Mouse (Mus musculus): ENCODE results near the gene Cxcl13.
"Not testable (repeated sequence)": the region's sequence is repeated elsewhere in the genome, so short reads cannot be mapped to it uniquely, and the experiment has no call there.

Gene Cxcl13

DNA sequence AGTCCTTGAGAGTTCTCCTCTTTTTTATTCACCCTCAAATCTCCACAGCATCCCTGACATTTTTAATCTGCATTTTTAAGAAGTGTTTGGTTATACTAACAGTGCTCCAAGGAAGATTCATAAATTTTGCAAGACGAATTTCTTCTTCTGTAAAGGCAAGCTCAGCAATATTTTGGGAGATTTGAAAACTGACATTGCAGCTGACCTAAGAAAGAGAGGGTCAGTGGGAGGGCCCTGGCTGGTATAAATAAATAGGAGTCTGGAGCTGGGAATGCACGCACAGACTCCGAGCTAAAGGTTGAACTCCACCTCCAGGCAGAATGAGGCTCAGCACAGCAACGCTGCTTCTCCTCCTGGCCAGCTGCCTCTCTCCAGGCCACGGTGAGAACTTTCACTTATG is at the start of gene Cxcl13:
Gene Cxcl13, plus strand, starts transcription at position 301 of the 400 bp plus-strand sequence.
- no peak for DNase-seq (ENCODE audit: low read depth in 1 of 2, low spot score in 2 of 2)

DNA sequence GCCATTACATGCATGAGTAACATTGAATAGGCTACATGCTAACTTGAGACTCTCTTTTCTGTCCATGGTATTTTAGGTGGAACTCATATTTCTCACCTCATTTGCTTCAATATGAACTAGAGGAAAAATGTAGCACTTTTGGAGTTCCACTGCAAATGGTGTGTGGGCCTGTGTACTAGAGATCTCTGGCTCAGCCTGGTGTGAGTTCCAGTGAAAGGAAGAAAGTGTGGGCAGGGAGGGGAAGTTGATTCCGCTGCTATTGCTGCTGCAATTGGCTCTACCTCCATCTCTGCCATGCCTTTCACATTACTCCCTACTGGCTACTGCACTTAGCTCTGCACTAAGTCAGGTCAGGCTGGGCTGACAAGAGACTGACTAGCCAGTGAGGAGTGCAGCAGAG is 45.7 kb upstream of the Cxcl13 start:
- DNase-seq (ENCODE audit: low read depth in 1 of 2, low spot score in 2 of 2): no peak

DNA sequence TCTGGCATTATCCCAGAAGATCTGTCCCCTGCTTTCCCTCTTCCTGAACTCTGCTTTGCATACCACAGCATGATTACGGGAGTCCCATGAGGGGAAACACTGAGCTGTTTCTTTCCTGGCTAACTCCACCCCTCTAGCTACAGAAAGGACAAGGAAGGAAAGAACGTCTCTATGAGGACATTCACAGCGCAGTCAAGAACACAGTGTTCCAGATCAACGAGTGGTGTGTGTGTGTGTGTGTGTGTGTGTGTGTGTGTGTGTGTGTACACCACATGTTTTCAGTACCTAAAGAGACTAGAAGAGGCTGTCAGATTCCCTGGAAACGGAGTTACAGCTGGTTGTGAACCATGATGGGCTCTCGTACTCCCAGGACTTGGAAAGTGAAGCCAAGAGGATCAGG is 38.3 kb upstream of the Cxcl13 start:
- no peak for DNase-seq (ENCODE audit: low read depth in 1 of 2, low spot score in 2 of 2)

DNA sequence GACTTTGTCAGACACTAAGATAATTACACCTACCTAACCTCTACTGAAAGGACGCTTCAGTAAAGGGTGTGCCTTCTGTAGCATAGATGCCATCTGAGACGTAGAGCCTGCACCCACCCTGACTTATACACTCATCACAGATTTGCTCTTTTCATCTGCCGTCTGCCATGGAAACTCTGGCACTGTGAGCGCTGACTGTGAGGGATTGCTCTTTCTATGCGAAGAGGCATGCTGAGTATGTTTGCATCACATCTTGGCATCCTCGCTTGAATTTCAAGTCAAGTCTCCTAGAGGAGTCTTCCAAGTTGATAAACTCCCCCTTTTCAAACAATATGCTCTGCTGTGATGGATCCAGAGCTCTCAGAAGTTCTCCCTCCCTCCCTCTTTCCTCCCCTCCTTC is 32.7 kb upstream of the Cxcl13 start:
- DNase-seq (ENCODE audit: low read depth in 1 of 2, low spot score in 2 of 2): no peak

DNA sequence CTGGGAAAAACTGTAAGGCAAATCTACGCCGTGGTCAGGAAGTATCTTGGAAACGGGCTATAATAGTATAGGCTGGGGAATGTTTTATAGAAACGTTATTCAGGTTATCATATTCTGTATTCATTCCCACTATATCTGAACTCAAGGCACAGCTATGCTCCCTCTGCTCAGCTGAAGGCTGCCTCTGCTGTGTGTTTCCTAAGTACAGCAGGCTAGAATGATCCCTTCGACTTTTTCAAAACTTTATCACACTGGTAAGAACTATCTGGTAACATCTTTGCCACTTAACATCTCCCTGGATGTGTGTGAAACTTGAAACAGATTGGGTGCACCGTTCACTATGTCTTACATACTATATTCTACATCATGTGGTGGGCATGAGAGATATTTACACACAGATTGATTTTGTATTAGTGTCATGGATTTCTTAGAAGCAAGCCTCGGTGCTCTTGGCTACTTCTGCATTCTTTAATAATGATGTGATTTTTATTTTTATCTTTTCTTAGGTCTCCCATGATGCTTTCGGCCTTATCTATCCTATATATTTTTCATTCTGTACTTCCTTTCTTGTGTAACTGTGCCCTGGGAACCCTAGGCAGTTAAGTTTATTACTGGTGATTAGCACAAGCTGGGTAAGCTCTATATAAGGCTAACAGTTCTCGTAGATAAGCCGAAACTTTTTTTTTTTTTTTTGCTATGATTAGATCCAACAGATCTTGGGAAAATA is 31.4 kb upstream of the Cxcl13 start:
- no peak for DNase-seq (ENCODE audit: low read depth in 1 of 2, low spot score in 2 of 2)

DNA sequence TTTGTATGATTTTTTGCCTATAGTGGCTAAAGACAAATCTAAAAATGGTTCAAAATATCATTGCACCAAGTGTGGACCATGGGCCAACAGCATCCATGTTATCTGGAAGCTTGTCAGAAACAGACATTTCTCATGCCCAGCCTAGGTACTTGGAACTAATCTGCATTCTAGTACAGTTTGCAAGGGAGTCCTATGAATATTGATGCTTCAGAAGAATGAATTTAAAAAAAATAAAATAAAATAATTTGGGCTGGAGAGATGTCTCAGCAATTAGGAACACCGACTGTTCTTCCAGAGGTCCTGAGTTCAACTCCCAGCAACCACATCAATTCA is 30.9 kb upstream of the Cxcl13 start:
- DNase-seq (ENCODE audit: low read depth in 1 of 2, low spot score in 2 of 2): no peak

DNA sequence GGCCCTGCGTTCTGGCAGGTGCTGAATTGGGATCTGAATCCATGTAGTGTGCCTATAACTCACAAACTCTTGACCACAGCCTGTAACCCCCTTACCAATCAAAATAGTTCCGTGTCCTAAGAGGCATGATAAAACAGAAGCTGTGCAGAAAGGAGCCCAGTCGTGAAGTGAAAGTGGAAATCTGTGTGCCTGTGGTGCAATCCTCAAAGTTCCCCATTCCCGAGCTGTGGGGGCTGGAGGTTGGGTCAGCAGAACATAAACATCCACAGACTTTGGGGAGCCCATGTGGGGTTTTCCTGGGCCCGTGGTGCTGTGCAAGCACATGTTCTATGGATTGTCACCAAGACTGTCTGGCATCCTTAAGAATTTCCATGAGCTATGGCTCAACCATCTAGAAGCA is 21.7 kb upstream of the Cxcl13 start:
- no peak for DNase-seq (ENCODE audit: low read depth in 1 of 2, low spot score in 2 of 2)

DNA sequence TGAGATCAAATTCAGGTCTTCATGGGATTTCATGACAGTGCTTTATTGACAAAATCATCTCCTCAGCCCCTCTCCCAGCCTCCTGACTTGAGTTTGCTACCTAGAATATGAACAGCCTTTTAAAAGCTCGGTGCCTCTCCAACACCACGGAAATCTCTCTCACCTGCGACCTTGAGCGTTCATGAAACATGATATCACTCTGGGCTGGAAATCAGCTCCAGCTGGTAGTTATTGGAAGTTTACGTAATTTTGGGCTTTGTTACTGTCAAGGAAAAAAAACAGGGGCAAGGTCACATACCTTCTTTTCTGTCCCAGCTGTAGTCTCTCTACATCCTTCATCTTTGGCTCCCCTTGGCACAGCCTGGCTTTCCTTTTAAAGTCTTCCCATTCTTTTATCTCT is 20.7 kb upstream of the Cxcl13 start:
- no peak for DNase-seq (ENCODE audit: low read depth in 1 of 2, low spot score in 2 of 2)

DNA sequence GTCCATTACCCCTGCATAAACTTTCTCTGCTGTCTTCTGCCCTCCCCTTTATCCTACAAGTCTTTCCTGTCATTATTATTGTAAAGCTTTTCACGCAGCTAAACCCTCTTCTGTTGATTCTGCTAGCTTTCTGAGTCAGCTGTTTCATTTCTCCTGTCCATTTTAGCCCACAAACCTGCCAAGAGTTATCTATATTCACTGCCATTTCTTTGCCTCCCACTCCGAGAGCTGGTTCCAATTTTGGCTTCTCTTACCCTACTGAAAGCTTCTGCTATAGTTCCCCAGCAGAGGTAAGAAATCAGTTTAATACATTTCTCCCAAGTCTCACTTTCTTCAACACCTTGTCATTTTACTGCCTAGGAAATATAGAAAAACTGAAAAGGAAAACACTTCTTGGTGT is 19.6 kb upstream of the Cxcl13 start:
- DNase-seq (ENCODE audit: low read depth in 1 of 2, low spot score in 2 of 2): no peak

DNA sequence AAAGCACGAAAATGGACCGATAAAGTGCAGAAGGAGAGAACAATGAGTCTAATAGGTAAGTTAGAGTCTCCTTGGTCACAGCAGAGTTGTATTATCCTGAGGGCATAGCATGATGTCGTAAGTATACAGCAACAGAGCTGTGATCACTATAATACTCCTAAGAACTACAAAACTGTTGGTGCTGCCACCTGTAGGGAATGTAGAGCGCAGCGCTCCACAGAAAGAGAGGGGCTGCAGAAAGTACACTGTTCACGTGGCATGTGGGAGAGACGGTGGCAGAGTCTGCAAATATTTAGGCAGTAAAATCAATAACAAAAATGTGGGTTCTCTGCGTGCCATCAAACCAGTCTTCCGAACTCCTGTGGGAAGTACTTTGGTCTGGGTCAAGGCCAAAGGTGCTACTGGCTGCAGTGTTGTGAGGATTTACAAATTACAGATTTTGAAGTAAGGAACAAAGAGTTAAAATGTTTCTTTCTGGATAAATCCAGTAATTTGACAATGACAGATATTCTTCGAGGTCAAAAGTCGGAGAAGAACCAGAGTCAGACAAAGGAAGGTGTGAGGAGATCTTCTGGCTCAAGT is 18.6 kb upstream of the Cxcl13 start:
- DNase-seq (ENCODE audit: low read depth in 1 of 2, low spot score in 2 of 2): no peak

DNA sequence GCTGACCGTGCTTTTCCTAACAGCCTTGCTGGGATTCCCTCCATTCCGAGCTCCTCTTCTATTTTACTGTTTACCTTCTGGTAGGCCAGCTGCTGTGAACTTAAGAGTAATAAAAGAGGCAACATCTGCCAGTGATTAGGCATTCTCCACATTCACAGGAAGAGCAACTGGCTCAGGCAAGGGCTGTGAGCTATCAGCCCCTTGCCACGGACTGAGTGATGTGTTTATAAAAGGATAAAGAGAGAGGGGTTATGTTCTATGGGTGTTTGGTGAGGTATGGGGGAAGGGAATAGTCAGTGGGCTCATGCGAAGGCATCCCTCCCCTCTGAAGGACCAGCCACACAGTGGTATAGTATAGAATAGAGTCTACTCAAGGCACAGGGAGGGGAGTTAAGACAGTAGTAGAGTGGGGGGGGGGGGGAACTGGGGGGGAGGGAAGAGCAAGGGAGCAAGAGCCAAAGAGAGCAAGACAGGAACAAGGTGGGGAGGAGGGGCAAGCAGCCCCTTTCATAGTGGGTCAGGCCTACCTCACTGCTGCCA is 16.0 kb upstream of the Cxcl13 start:
- no peak for DNase-seq (ENCODE audit: low read depth in 1 of 2, low spot score in 2 of 2)

DNA sequence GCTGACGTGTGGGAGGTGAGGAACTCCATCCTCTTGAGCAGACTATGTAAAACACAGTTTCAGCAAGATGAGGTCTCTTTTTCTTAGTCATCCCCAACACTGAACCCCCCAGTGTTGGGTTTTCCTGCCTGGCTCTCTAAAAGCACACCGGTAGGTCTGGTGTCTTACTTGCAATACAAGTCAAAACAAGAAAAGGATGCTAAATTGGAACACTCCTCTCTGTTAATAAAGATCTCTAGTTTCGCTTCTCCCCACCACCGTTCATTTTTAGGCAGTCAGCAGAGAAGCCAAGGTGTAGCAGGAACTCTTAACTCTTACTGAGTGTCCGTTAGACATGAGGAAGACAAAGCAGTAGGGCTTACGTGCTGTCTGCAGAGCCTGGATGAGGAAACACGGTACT is 15.2 kb upstream of the Cxcl13 start:
- no peak for DNase-seq (ENCODE audit: low read depth in 1 of 2, low spot score in 2 of 2)

DNA sequence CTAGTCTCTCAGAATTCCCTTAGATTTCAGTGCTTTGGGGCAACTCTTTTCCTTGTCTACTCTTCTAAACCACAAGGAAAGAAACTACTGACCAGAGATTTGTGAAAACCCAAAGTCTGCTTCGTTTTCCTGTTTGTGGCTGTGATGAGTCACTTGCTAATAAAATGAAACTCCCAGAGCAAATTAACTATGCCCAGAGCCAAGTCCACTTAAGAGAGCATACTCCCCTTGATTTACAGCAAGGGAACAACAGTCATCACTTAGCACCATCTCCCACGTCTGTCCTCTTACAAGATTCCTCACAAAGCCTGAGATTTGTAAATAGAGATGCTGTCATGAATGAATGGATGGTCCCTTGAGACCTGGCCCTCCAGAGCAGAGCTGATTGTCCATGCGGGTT is 11.6 kb upstream of the Cxcl13 start:
- DNase-seq (ENCODE audit: low read depth in 1 of 2, low spot score in 2 of 2): no peak

DNA sequence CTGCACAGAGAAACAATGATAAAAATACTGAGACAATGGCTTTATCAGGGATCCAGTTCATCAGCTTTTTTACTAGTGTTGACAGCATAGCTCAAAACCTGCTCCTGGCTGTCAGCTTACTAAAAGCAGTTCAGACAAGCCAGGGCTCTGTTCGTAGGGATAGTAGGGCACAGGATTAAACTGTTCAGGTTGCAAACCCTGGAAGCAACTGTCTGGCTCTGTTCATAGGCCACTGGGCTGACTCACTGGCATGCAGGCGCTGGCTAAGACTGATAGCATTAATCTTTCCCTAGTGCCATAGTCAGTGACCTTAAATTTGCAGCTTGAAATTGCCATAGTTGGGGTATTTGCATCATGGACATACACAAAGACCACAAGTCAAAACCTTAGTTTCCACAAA is 10.4 kb upstream of the Cxcl13 start:
- no peak for DNase-seq (ENCODE audit: low read depth in 1 of 2, low spot score in 2 of 2)

DNA sequence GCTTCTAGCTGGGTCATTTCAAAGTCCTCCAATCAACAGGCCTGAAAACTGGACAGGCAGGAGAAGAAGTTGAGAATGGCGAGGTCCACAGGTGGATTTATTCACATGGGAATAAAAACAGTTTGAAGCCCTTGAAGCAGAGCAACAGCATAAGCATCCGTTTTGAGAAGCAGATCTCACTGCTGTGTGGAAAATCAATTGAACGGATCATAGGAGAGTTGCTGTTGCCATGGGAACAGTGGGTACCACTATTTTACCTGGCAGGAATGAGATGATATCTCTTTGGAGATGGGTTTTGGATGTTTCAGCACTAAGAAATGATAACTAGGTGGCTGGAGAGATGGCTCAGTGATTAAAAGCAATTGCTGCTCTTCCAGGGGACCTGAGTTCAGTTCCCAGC is 8.1 kb upstream of the Cxcl13 start:
- no peak for DNase-seq (ENCODE audit: low read depth in 1 of 2, low spot score in 2 of 2)

DNA sequence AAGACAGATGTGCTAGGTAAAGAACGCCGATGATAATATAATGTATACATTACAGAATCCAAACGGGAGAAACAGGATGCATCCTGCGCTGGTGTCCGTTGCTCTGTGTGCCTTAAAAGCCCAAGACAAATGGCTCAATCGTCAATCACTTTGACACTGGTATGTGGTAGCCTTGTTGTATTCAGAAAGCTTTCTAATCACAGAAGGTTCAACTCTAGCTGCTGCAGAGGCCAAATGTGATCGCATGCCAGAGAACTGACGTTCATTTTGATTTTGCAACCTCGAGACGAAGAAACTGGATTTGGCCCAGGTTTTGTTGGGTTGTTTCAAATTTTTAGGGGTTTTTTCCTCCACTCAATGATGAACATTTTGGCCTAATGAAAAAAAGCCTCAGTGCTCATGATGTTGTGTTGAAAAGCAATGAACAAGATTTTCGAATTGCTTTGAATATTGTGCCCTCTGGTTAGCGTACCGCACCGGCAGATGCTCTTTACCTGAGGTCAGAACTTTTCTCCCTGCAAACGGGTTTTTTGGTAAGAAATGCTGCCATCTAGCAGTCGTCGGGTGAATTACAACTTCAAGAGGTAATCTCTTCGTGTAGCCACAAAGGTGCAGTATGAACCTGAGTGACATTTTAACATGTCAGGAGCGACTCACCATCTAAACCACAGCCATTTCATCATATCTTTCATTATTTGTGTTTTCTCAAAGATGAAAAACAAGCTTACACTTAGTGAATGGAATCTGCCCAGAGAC is 6.6 kb upstream of the Cxcl13 start:
- no peak for DNase-seq (ENCODE audit: low read depth in 1 of 2, low spot score in 2 of 2)

DNA sequence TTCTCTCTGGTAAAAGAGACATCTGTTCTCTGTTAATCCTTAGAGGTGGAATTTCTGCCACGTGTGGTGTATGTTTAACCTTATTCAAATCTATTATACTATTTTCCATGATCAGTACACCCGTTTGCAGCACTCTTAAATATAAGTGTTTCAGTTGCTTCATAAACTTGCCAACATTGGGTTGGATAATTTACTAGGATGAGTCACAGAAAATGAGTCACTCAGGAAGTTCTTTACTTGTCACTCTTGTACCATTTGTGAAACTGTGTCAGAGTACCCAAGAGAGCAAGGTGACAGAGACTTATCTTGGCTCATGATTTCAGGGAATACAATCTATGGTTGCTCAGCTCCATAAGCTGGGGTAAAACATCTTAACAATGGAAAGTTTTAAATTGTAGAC is 8.2 kb downstream of the Cxcl13 start:
- no peak for DNase-seq (ENCODE audit: low read depth in 1 of 2, low spot score in 2 of 2)

DNA sequence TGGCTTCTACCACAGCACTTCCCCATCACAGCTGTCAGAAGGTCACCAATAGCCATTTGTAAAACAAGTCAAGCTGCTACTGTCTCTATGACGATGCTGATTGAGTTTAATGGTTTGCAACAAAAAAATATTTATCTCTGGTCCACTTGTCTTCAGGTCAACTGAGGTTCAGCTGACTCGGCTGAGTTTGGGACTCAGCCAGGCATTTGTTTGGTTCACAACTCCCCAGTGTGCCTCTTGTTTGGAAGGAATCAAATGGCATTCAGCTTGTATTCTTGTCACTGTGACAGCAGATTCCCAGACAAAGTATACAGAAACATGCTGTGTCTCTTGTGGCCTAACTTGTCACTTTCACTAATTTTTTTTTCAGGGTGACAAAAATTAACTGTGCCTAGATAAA is 9.9 kb downstream of the Cxcl13 start:
- no peak for DNase-seq (ENCODE audit: low read depth in 1 of 2, low spot score in 2 of 2)

DNA sequence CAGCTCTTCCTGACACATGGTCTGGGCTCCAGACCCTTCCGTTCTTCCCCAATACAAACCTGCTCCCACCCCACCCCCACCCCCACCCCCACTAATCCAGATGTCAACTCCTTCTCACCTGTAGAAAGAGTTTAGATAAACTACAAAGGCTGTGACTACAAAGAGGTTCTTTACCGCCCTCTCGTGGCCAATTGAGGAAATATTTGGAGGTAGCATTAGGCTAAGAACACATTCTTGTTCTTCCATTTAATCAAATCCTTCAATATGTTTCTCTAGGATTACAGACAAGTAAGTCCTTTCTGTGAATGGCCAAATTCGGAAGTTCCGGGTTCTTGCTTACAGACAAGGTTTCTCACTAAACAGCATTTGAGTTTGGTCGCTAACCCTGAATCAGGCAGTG is 14.1 kb downstream of the Cxcl13 start:
- DNase-seq (ENCODE audit: low read depth in 1 of 2, low spot score in 2 of 2): no peak

DNA sequence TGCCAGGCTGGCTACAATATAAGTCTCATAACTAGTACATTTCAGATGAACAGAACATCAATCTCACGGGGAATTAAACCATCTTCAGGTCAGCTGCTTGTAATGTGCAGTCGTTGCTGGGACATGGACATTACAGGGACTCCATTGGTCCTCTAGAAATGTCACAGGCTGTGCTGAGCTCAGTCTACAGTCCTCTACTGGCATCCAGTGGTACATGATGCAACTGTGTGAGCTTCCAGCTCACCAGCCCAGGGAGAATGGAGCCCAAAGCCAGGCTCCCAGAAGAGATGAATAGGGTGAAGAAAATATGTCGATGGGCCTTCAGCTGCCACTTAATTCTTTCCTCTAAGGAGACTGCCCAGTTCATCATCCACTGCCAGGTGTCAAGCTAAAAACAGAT is 15.5 kb downstream of the Cxcl13 start:
- no peak for DNase-seq (ENCODE audit: low read depth in 1 of 2, low spot score in 2 of 2)

DNA sequence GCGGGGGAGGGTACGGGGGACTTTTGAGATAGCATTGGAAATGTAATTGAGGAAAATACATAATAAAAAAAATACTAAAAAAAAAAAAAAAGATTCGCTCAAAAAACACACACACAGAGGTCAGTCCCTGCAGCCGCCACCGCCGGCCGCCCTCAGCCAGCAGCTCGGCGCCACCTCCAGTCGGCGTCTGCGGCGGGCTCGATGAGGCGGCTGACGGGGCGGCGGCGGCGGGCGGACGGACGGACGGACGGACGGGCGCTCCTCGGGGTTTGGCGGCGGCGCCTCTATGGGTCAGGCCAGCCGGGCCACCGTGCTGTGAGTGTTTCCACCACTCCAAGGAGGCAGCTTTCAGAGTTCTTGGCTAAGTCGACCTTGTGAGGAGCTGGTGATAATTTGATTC is 17.1 kb downstream of the Cxcl13 start:
- not testable (repeated sequence) for DNase-seq (ENCODE audit: low read depth in 1 of 2, low spot score in 2 of 2)

DNA sequence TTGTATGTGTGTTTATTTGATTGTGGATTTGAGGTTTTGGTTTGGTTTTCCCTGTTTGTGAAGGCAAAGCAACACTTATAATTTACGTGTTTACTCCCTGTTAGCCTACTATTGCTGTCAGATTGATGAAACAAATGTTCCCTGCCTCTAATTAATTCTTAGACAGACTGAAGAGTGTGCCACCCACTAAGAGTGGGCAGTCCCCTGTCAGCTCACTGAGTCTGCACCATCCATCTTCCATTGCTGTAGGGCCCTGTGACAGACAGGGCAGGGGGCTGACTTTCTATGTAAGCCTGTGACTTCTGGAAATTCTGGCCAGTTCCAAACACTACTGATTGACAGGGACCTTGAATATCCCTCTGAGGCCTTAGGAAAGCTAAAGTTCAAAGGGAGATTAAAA is 19.5 kb downstream of the Cxcl13 start:
- no peak for DNase-seq (ENCODE audit: low read depth in 1 of 2, low spot score in 2 of 2)
